Mouse (Mus musculus) skeletal muscle tissue, postnatal 0 days (tissue): ENCODE measurements around the gene Pfn5. TPM values are rescaled to one million over a fixed set of nuclear protein-coding genes. Genes with fewer than 3 reads are reported as not detected.

Experiments
- polyA plus RNA-seq: library from polyadenylated mRNA; unstranded; fragments of >200 nt; fragmentation: Nextera tagmentation; extraction: Ambion mirVana; gene quantifications from 2 replicates; pipeline ENCODE4 v1.2.1, GENCODE M21; 2015

Pfn5 gene
- polyA plus RNA-seq = not detected in 2 replicates

DNA sequence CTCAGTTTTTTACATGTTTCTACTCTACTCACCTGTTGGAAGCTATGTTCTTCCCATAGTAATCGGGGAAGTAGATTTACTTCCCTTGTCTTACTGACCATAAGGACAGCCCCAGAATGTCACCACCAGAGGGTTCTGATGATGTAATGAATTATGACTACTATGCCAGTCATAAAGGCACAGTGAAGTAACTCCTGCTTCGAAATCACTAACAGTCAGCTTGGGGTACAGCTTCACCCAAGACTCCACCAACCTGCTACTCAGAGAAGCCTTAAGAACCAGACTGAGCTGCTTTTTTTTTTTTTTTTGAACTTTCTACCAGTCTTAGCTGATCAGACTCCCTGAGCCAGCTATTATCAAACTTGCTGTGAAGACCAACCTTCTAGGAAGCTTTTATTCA, at the start of gene Pfn5, which contains the start of gene Asb12:
TSS of gene Pfn5 (plus strand) at position 218 of the 400 bp plus-strand sequence.
TSS of gene Asb12 (minus strand) at position 101 of the 400 bp plus-strand sequence.

Other genes starting within 250 kb of the Pfn5 start
- 7.9 and 8.7 TPM in 2 replicates for gene Amer1, start 113.2 kb upstream of the Pfn5 start, polyA plus RNA-seq
- gene Asb12, start 117 bp upstream of the Pfn5 start, polyA plus RNA-seq = 52.2 and 71.1 TPM in 2 replicates
- gene Zc4h2, start 100.4 kb downstream of the Pfn5 start, polyA plus RNA-seq = 4.8 and 5.0 TPM in 2 replicates
- gene Zc3h12b, start 153.6 kb downstream of the Pfn5 start, polyA plus RNA-seq = 0.79 and 1.1 TPM in 2 replicates